Mouse (Mus musculus) inflammation-experienced regulatory T-cells, adult 16 weeks (primary cell): ENCODE results near the gene Gm10220. TPM values are rescaled to one million over a fixed set of nuclear protein-coding genes. Genes with fewer than 3 reads are reported as not detected.

ENCODE experiments used
- polyA plus RNA-seq: library from polyadenylated mRNA; unstranded; fragments of 100-300 nt; shearing (Covaris generic); gene quantifications from one replicate; pipeline ENCODE4 v1.2.1, GENCODE M21; 2017

The Gm10220 gene
- polyA plus RNA-seq = not detected

GRCm38 (mm10) chr5:26121321-26121720 lies at the start of gene Gm10220:
Gm10220 (minus strand) TSS chr5:26121421.

GRCm38 (mm10) chr5:26105262-26105661 lies 16.0 kb downstream of the Gm10220 start, which contains the start of gene 5031410I06Rik:
5031410I06Rik (minus strand) TSS chr5:26105362.

GRCm38 (mm10) chr5:26089191-26089590 lies 32.0 kb downstream of the Gm10220 start, which contains the start of gene Gm10471:
Gm10471 (minus strand) TSS chr5:26089291.

Other genes with a start within 250 kb of the Gm10220 start
- gene Gm21663, start 179.0 kb downstream of the Gm10220 start, polyA plus RNA-seq = not detected
- gene Gm21671, start 167.0 kb downstream of the Gm10220 start, polyA plus RNA-seq = not detected
- gene Gm21680, start 148.8 kb downstream of the Gm10220 start, polyA plus RNA-seq = not detected
- gene Gm21698, start 132.8 kb downstream of the Gm10220 start, polyA plus RNA-seq = not detected
- gene Gm1979, start 116.6 kb downstream of the Gm10220 start, polyA plus RNA-seq = not detected
- gene Gm5862, start 98.5 kb downstream of the Gm10220 start, polyA plus RNA-seq = not detected
- not detected for gene Speer4a, start 81.9 kb downstream of the Gm10220 start, polyA plus RNA-seq
- gene Gm7347, start 62.8 kb downstream of the Gm10220 start, polyA plus RNA-seq = not detected
- not detected for gene Gm10471, start 32.1 kb downstream of the Gm10220 start, polyA plus RNA-seq
- not detected for gene 5031410I06Rik, start 16.1 kb downstream of the Gm10220 start, polyA plus RNA-seq
- gene Gm7361, start 136.3 kb upstream of the Gm10220 start, polyA plus RNA-seq = not detected